Mouse (Mus musculus) intestine, embryonic 15.5 days (tissue): ENCODE measurements at regions not wholly inside any gene's neighbourhood (a gene's known extent, or its start where the extent isn't known, plus 50 kb on each side); places are given as distances from the start of the nearest gene placed in this dataset.

Source experiments
- ATAC-seq: fragments of 200-750 bp; cut with Nextera tagmentation; 2 replicates; pipeline ENCODE4 v1.8.0; 2017; ENCODE audit warnings: moderate TSS enrichment, moderate library complexity
- H3K27ac ChIP-seq: fragments of 300-500 bp; sonication (generic); 2 replicates; pipeline ENCODE4 v1.5.1; 2015; ENCODE audit warnings: mild to moderate bottlenecking, inconsistent platforms
- H3K27me3 ChIP-seq: fragments of 300-500 bp; sonication (generic); replicated peaks from 2 replicates; pipeline ENCODE4 v1.6.1; 2015; ENCODE audit warnings: inconsistent platforms
- H3K36me3 ChIP-seq: fragments of 300-500 bp; sonication (generic); 2 replicates; pipeline ENCODE4 v1.6.1; 2015; ENCODE audit warnings: inconsistent platforms
- H3K4me1 ChIP-seq: fragments of 300-500 bp; sonication (generic); replicated peaks from 2 replicates; pipeline ENCODE4 v1.6.1; 2015; ENCODE audit warnings: inconsistent platforms
- H3K4me2 ChIP-seq: fragments of 300-500 bp; sonication (generic); replicated peaks from 2 replicates; pipeline ENCODE4 v1.6.1; 2015; ENCODE audit warnings: mild to moderate bottlenecking, inconsistent platforms
- H3K4me3 ChIP-seq: fragments of 300-500 bp; sonication (generic); replicated peaks from 2 replicates; pipeline ENCODE4 v1.5.1; 2015; ENCODE audit warnings: inconsistent platforms
- H3K9ac ChIP-seq: fragments of 300-500 bp; sonication (generic); 2 replicates; pipeline ENCODE4 v1.6.1; 2015; ENCODE audit warnings: inconsistent platforms
- H3K9me3 ChIP-seq: fragments of 300-500 bp; sonication (generic); 2 replicates; pipeline ENCODE4 v1.6.1; 2016; ENCODE audit warnings: inconsistent platforms
- WGBS: fragments of 180-500 bp; shearing (Covaris S2); methylation state at CpG from one replicate; pipeline ENCODE4 v1.1.7; 2015; 5-methylcytosine and 5-hydroxymethylcytosine counted together

GRCm38 (mm10) chr2:79152031-79152694 is 103.1 kb upstream of the Itga4 start:
- H3K4me3 ChIP-seq, result no peak overlapping the region
- H3K4me2 ChIP-seq, result no peak overlapping the region
- H3K9ac ChIP-seq, result no peak overlapping the region
- H3K9me3 ChIP-seq, result no peaks in the 10 kb centered on the region
- H3K4me1 ChIP-seq, result peaks cover 6% of the 10 kb centered on the region; the same call in 1 of the 2 replicates
- no peak overlapping the region for H3K27ac ChIP-seq
- no peak for ATAC-seq
- no peaks in the 10 kb centered on the region for H3K27me3 ChIP-seq
- 81% methylated on average over 6 of the region's 6 CpGs for WGBS
- H3K36me3 ChIP-seq, result no peaks in the 10 kb centered on the region

- no peak overlapping the region for H3K9ac ChIP-seq
- 87% methylated on average over 5 of the region's 5 CpGs for WGBS
- no peak overlapping the region for H3K4me3 ChIP-seq
- no peak overlapping the region for H3K27ac ChIP-seq
- H3K27me3 ChIP-seq, result no peaks in the 10 kb centered on the region
- no peak for ATAC-seq
- H3K9me3 ChIP-seq, result no peaks in the 10 kb centered on the region
- no peak overlapping the region for H3K4me2 ChIP-seq
- H3K4me1 ChIP-seq, result peaks cover 6% of the 10 kb centered on the region; the same call in 1 of the 2 replicates
- no peaks in the 10 kb centered on the region for H3K36me3 ChIP-seq
These were observed 102.5 kb upstream of the Itga4 start for GRCm38 (mm10) chr2:79152695-79153057.

- Histone ChIP-seq H3K9ac (no peak overlapping the region), H3K27ac (no peak overlapping the region), H3K4me1 (peaks cover 6% of the 10 kb centered on the region; the same call in 1 of the 2 replicates), H3K9me3 (no peaks in the 10 kb centered on the region), H3K4me2 (no peak overlapping the region), H3K27me3 (no peaks in the 10 kb centered on the region), H3K4me3 (no peak overlapping the region), H3K36me3 (no peaks in the 10 kb centered on the region)
- WGBS, result 59% methylated on average over 4 of the region's 4 CpGs
- ATAC-seq, result no peak
These were observed 102.2 kb upstream of the Itga4 start for GRCm38 (mm10) chr2:79153070-79153469.

- H3K4me3 ChIP-seq, result no peak overlapping the region
- no peak overlapping the region for H3K27ac ChIP-seq
- ATAC-seq, result no peak
- no peaks in the 10 kb centered on the region for H3K27me3 ChIP-seq
- no peak overlapping the region for H3K9ac ChIP-seq
- WGBS, result 61% methylated on average over 3 of the region's 3 CpGs
- H3K4me2 ChIP-seq, result no peak overlapping the region
- no peaks in the 10 kb centered on the region for H3K36me3 ChIP-seq
- H3K9me3 ChIP-seq, result no peaks in the 10 kb centered on the region
- H3K4me1 ChIP-seq, result no peaks in the 10 kb centered on the region
These were observed 96.7 kb upstream of the Itga4 start for GRCm38 (mm10) chr2:79158450-79159055.

GRCm38 (mm10) chr2:79159336-79159735 is 95.9 kb upstream of the Itga4 start:
- no peaks in the 10 kb centered on the region for H3K36me3 ChIP-seq
- no peaks in the 10 kb centered on the region for H3K27me3 ChIP-seq
- no peaks in the 10 kb centered on the region for H3K4me1 ChIP-seq
- 76% methylated on average over 5 of the region's 5 CpGs for WGBS
- no peak overlapping the region for H3K27ac ChIP-seq
- ATAC-seq, result no peak
- H3K9me3 ChIP-seq, result no peaks in the 10 kb centered on the region
- H3K4me2 ChIP-seq, result no peak overlapping the region
- no peak overlapping the region for H3K9ac ChIP-seq
- no peak overlapping the region for H3K4me3 ChIP-seq

GRCm38 (mm10) chr2:79172967-79173919 is 82.0 kb upstream of the Itga4 start:
- H3K9ac ChIP-seq, result no peak overlapping the region
- H3K9me3 ChIP-seq, result no peaks in the 10 kb centered on the region
- no peaks in the 10 kb centered on the region for H3K27me3 ChIP-seq
- H3K27ac ChIP-seq, result no peak overlapping the region
- H3K4me1 ChIP-seq, result no peaks in the 10 kb centered on the region
- H3K4me2 ChIP-seq, result no peak overlapping the region
- WGBS, result 54% methylated on average over 7 of the region's 7 CpGs
- no peak overlapping the region for H3K4me3 ChIP-seq
- no peaks in the 10 kb centered on the region for H3K36me3 ChIP-seq
- ATAC-seq, result no peak

GRCm38 (mm10) chr2:79174282-79174681 is 80.9 kb upstream of the Itga4 start:
- Histone ChIP-seq H3K27ac (no peak overlapping the region), H3K27me3 (no peaks in the 10 kb centered on the region), H3K9ac (no peak overlapping the region), H3K4me3 (no peak overlapping the region), H3K4me2 (no peak overlapping the region), H3K4me1 (no peaks in the 10 kb centered on the region), H3K9me3 (no peaks in the 10 kb centered on the region), H3K36me3 (no peaks in the 10 kb centered on the region)
- no peak for ATAC-seq
- WGBS, result 81% methylated on average over 4 of the region's 4 CpGs

GRCm38 (mm10) chr2:79180782-79181181 is 74.4 kb upstream of the Itga4 start:
- Histone ChIP-seq H3K27me3 (no peaks in the 10 kb centered on the region), H3K27ac (no peak overlapping the region), H3K36me3 (no peaks in the 10 kb centered on the region), H3K4me3 (no peak overlapping the region), H3K9me3 (no peaks in the 10 kb centered on the region), H3K4me2 (no peak overlapping the region), H3K9ac (no peak overlapping the region), H3K4me1 (no peaks in the 10 kb centered on the region)
- no peak for ATAC-seq
- 67% methylated on average over 7 of the region's 7 CpGs for WGBS

- no peak overlapping the region for H3K4me3 ChIP-seq
- H3K4me2 ChIP-seq, result no peak overlapping the region
These were observed 72.1 kb upstream of the Itga4 start for GRCm38 (mm10) chr2:79183034-79183630.

GRCm38 (mm10) chr2:79185234-79186101 is 69.8 kb upstream of the Itga4 start:
- Histone ChIP-seq H3K9ac (no peak overlapping the region), H3K27me3 (no peaks in the 10 kb centered on the region), H3K4me1 (no peaks in the 10 kb centered on the region), H3K4me2 (no peak overlapping the region), H3K36me3 (no peaks in the 10 kb centered on the region), H3K27ac (no peak overlapping the region), H3K4me3 (no peak overlapping the region), H3K9me3 (no peaks in the 10 kb centered on the region)
- no peak for ATAC-seq
- WGBS, result 85% methylated on average over 11 of the region's 11 CpGs

More at GRCm38 (mm10) chr2:79183034-79183630, 72.1 kb upstream of the Itga4 start:
- H3K4me1 ChIP-seq, result no peaks in the 10 kb centered on the region
- H3K9ac ChIP-seq, result no peak overlapping the region
- no peaks in the 10 kb centered on the region for H3K36me3 ChIP-seq
- no peak for ATAC-seq
- H3K27ac ChIP-seq, result no peak overlapping the region
- no peaks in the 10 kb centered on the region for H3K9me3 ChIP-seq
- WGBS, result 61% methylated on average over 7 of the region's 7 CpGs
- no peaks in the 10 kb centered on the region for H3K27me3 ChIP-seq

GRCm38 (mm10) chr2:79186878-79187277 is 68.3 kb upstream of the Itga4 start:
- Histone ChIP-seq H3K4me3 (no peak overlapping the region), H3K4me1 (no peaks in the 10 kb centered on the region), H3K9ac (no peak overlapping the region), H3K9me3 (no peaks in the 10 kb centered on the region), H3K27me3 (no peaks in the 10 kb centered on the region), H3K27ac (no peak overlapping the region), H3K4me2 (no peak overlapping the region), H3K36me3 (no peaks in the 10 kb centered on the region)
- 92% methylated on average over 7 of the region's 7 CpGs for WGBS
- no peak for ATAC-seq
